Mouse (Mus musculus) hindbrain, embryonic 16.5 days (tissue): ENCODE measurements around the gene Itm2b. TPM values are rescaled to one million over a fixed set of nuclear protein-coding genes. Genes with fewer than 3 reads are reported as not detected.

Experiments
- ATAC-seq: fragments of 200-750 bp; cut with Nextera tagmentation; 2 replicates; pipeline ENCODE4 v1.8.0; 2017; ENCODE audit warnings: moderate TSS enrichment, moderate library complexity
- H3K27ac ChIP-seq: fragments of 300-500 bp; sonication (generic); 2 replicates; pipeline ENCODE4 v1.5.1; 2014; ENCODE audit warnings: low read depth, mild to moderate bottlenecking, control low read depth, low read length, moderate library complexity
- H3K27me3 ChIP-seq: fragments of 300-500 bp; sonication (generic); replicated peaks from 2 replicates; pipeline ENCODE4 v1.6.1; 2014; ENCODE audit warnings: low read length; ENCODE audit not compliant: control insufficient read depth, insufficient read depth
- H3K36me3 ChIP-seq: fragments of 300-500 bp; sonication (generic); 2 replicates; pipeline ENCODE4 v1.6.1; 2014; ENCODE audit warnings: mild to moderate bottlenecking, low read length, moderate library complexity, mixed read lengths; ENCODE audit not compliant: control insufficient read depth, insufficient read depth
- H3K4me1 ChIP-seq: fragments of 300-500 bp; sonication (generic); 2 replicates; pipeline ENCODE4 v1.6.1; 2014; ENCODE audit warnings: low read depth, low read length; ENCODE audit not compliant: control insufficient read depth, insufficient read depth
- H3K4me2 ChIP-seq: fragments of 300-500 bp; sonication (generic); 2 replicates; pipeline ENCODE4 v1.6.1; 2014; ENCODE audit warnings: mild to moderate bottlenecking, low read length, control low read depth, moderate library complexity
- H3K4me3 ChIP-seq: fragments of 300-500 bp; sonication (generic); 2 replicates; pipeline ENCODE4 v1.5.1; 2014; ENCODE audit warnings: mild to moderate bottlenecking, low read length, control low read depth, moderate library complexity
- H3K9ac ChIP-seq: fragments of 300-500 bp; sonication (generic); 2 replicates; pipeline ENCODE4 v1.6.1; 2014; ENCODE audit warnings: low read depth, mild to moderate bottlenecking, control low read depth, low read length, moderate library complexity
- H3K9me3 ChIP-seq: fragments of 300-500 bp; sonication (generic); 2 replicates; pipeline ENCODE4 v1.6.1; 2014; ENCODE audit warnings: mild to moderate bottlenecking, low read length, moderate library complexity; ENCODE audit not compliant: control insufficient read depth
- WGBS: fragments of 180-500 bp; shearing (Covaris S2); extraction: QIAGEN DNeasy Blood & Tissue Kit; methylation state at CpG from one replicate; pipeline ENCODE4 v1.1.7; 2014; 5-methylcytosine and 5-hydroxymethylcytosine counted together
- polyA plus RNA-seq: library from polyadenylated mRNA; unstranded; fragments of >200 nt; fragmentation: Nextera tagmentation; extraction: Ambion mirVana; gene quantifications from 2 replicates; pipeline ENCODE4 v1.2.1, GENCODE M21; 2015

The Itm2b gene
- polyA plus RNA-seq = 786 and 849 TPM in 2 replicates

- peak within 1 kb of the TSS; percentile 100 for H3K4me3 ChIP-seq
- peaks cover 27% of the 10 kb centered on the region for H3K4me1 ChIP-seq
- peak; percentile 93 for ATAC-seq
- no peaks in the 10 kb centered on the region for H3K9me3 ChIP-seq
- WGBS = 1% methylated on average over 51 of the region's 62 CpGs
- H3K27me3 ChIP-seq = no peaks in the 10 kb centered on the region
- peak within 1 kb of the TSS; percentile 100 for H3K9ac ChIP-seq
- H3K36me3 ChIP-seq = no peaks in the 10 kb centered on the region
- peak within 1 kb of the TSS; percentile 98 for H3K27ac ChIP-seq
- peak within 1 kb of the TSS; percentile 66 for H3K4me2 ChIP-seq
Observed at GRCm38 (mm10) chr14:73384913-73385719, at the start of gene Itm2b. Itm2b (minus strand) TSS chr14:73385289.

- H3K4me3 ChIP-seq = no peak overlapping the region
- no peak overlapping the region for H3K4me2 ChIP-seq
- no peak for ATAC-seq
- H3K27me3 ChIP-seq = no peaks in the 10 kb centered on the region
- no peak overlapping the region for H3K27ac ChIP-seq
- 87% methylated on average over 6 of the region's 6 CpGs for WGBS
- no peaks in the 10 kb centered on the region for H3K9me3 ChIP-seq
- no peak overlapping the region for H3K9ac ChIP-seq
- no peaks in the 10 kb centered on the region for H3K4me1 ChIP-seq
- no peaks in the 10 kb centered on the region for H3K36me3 ChIP-seq
Observed at GRCm38 (mm10) chr14:73433487-73433886, 48.4 kb upstream of the Itm2b start.

- no peak overlapping the region for H3K9ac ChIP-seq
- H3K9me3 ChIP-seq = no peaks in the 10 kb centered on the region
- 41% methylated on average over 12 of the region's 12 CpGs for WGBS
- H3K4me2 ChIP-seq = no peak overlapping the region
- no peak for ATAC-seq
- H3K27ac ChIP-seq = no peak overlapping the region
- H3K4me3 ChIP-seq = no peak overlapping the region
- H3K27me3 ChIP-seq = no peaks in the 10 kb centered on the region
- no peaks in the 10 kb centered on the region for H3K4me1 ChIP-seq
- H3K36me3 ChIP-seq = no peaks in the 10 kb centered on the region
Observed at GRCm38 (mm10) chr14:73430571-73430970, 45.5 kb upstream of the Itm2b start.

- Histone ChIP-seq H3K4me3 (no peak overlapping the region), H3K9me3 (no peaks in the 10 kb centered on the region), H3K27ac (0 out of 2 replicates have a peak overlapping the region, but pooled peaks have one; percentile 13), H3K36me3 (no peaks in the 10 kb centered on the region), H3K4me1 (no peaks in the 10 kb centered on the region), H3K4me2 (no peak overlapping the region), H3K27me3 (no peaks in the 10 kb centered on the region), H3K9ac (no peak overlapping the region)
- WGBS = 67% methylated on average over 2 of the region's 2 CpGs
- ATAC-seq = peak; percentile 64
Observed at GRCm38 (mm10) chr14:73425571-73426041, 40.5 kb upstream of the Itm2b start.

GRCm38 (mm10) chr14:73424961-73425360 is 39.9 kb upstream of the Itm2b start:
- no peak overlapping the region for H3K27ac ChIP-seq
- H3K4me2 ChIP-seq = no peak overlapping the region
- ATAC-seq = no peak
- no peaks in the 10 kb centered on the region for H3K4me1 ChIP-seq
- no peaks in the 10 kb centered on the region for H3K9me3 ChIP-seq
- H3K36me3 ChIP-seq = no peaks in the 10 kb centered on the region
- no peak overlapping the region for H3K9ac ChIP-seq
- WGBS = 42% methylated on average over 6 of the region's 6 CpGs
- H3K4me3 ChIP-seq = no peak overlapping the region
- H3K27me3 ChIP-seq = no peaks in the 10 kb centered on the region

- Histone ChIP-seq H3K27ac (no peak overlapping the region), H3K4me3 (no peak overlapping the region), H3K9ac (no peak overlapping the region), H3K9me3 (no peaks in the 10 kb centered on the region), H3K27me3 (no peaks in the 10 kb centered on the region), H3K4me1 (no peaks in the 10 kb centered on the region), H3K4me2 (no peak overlapping the region), H3K36me3 (no peaks in the 10 kb centered on the region)
- no peak for ATAC-seq
Observed at GRCm38 (mm10) chr14:73423542-73423941, 38.5 kb upstream of the Itm2b start.

- Histone ChIP-seq H3K9me3 (no peaks in the 10 kb centered on the region), H3K27ac (no peak overlapping the region), H3K4me3 (no peak overlapping the region), H3K36me3 (no peaks in the 10 kb centered on the region), H3K4me2 (no peak overlapping the region), H3K27me3 (no peaks in the 10 kb centered on the region), H3K4me1 (no peaks in the 10 kb centered on the region), H3K9ac (no peak overlapping the region)
- no peak for ATAC-seq
- WGBS = 90% methylated on average over 2 of the region's 2 CpGs
Observed at GRCm38 (mm10) chr14:73422621-73423020, 37.5 kb upstream of the Itm2b start.

- H3K27ac ChIP-seq = no peak overlapping the region
- no peaks in the 10 kb centered on the region for H3K36me3 ChIP-seq
- ATAC-seq = no peak
- H3K4me3 ChIP-seq = no peak overlapping the region
- H3K9me3 ChIP-seq = no peaks in the 10 kb centered on the region
- 76% methylated on average over 8 of the region's 9 CpGs for WGBS
- no peak overlapping the region for H3K9ac ChIP-seq
- no peak overlapping the region for H3K4me2 ChIP-seq
- no peaks in the 10 kb centered on the region for H3K27me3 ChIP-seq
- no peaks in the 10 kb centered on the region for H3K4me1 ChIP-seq
Observed at GRCm38 (mm10) chr14:73421580-73421979, 36.5 kb upstream of the Itm2b start.

- no peak for ATAC-seq
- peaks cover 5% of the 10 kb centered on the region for H3K4me1 ChIP-seq
- WGBS = 34% methylated on average over 5 of the region's 5 CpGs
- no peak overlapping the region for H3K27ac ChIP-seq
- no peak overlapping the region for H3K4me3 ChIP-seq
- no peak overlapping the region for H3K9ac ChIP-seq
- no peaks in the 10 kb centered on the region for H3K9me3 ChIP-seq
- no peaks in the 10 kb centered on the region for H3K27me3 ChIP-seq
- H3K36me3 ChIP-seq = no peaks in the 10 kb centered on the region
- H3K4me2 ChIP-seq = no peak overlapping the region
Observed at GRCm38 (mm10) chr14:73420138-73420745, 35.2 kb upstream of the Itm2b start.
